Mouse (Mus musculus) layer of hippocampus, adult 18-20 months (tissue): ENCODE measurements around the gene Ap3s2. TPM values are rescaled to one million over a fixed set of nuclear protein-coding genes. Genes with fewer than 3 reads are reported as not detected.

Source experiments
- DNase-seq, 2 experiments: peaks; one replicate each; pipeline ENCODE4 v3.0.0; 2022; ENCODE audit warnings: low spot score in 2 of 2
- total RNA-seq, 2 experiments: library from RNA; stranded (reverse); gene quantifications; 2 replicates each; pipeline ENCODE4 v1.2.3; 2021

The Ap3s2 gene
- total RNA-seq, 2 experiments from 2014 or later = 46.1 to 47.9 TPM

DNA sequence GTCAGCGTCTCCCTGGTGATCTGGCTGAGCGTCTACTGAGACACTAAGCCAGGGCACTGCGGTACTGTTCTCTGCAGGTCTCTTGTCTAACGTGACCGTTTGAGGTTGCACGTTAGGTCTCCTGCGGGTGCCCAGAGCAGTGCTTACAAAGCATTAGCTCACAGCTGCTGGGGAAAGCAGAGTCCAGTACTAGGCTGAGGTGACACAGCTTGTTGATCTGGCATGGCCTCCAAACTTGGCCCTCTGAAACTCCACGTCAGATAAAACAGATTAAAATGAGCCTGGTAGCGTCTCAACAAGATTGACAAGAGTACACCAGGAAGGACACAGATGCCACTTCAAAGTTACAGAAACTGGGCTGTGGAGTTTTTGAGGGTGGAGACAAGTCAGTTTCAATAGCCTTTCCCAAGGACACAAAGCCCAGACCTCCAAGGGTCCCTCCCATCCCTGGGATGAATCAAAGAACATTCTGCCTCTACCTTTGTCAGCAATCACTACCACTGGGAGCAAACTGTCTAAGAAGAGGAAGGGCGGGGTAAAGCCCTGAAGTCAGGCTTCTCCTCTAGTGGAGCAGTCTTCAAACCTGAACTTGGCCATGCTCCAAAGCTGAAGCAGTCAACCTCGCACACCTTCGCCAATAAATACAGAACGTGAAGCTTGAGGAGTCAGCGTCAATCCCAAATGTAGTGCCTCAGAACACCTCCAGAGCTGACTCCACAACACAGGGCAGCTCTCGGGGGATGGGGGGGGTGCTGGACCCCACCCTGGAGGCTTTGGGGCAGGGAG is 29.8 kb downstream of the Ap3s2 start:
- no peak for DNase-seq

DNA sequence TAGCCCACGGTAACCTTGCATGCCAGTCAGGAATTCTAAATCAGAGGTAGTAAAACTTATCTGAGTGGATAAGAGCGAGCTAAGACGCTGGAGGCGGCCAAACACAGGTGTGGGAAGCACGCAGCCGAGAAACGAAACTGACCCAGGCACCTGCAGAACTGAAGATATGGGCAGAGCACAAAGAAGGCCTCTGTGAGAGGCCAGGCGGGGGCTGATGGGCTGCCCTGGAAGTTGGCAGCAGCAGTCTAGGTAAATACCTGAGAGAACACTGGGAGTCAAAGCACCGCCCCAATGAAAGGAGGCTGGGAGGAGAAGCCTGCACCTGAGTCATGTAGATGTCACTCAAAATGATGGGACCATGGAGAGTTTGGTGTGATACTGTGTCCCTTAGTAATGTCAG is 31.8 kb downstream of the Ap3s2 start:
- no peak for DNase-seq

DNA sequence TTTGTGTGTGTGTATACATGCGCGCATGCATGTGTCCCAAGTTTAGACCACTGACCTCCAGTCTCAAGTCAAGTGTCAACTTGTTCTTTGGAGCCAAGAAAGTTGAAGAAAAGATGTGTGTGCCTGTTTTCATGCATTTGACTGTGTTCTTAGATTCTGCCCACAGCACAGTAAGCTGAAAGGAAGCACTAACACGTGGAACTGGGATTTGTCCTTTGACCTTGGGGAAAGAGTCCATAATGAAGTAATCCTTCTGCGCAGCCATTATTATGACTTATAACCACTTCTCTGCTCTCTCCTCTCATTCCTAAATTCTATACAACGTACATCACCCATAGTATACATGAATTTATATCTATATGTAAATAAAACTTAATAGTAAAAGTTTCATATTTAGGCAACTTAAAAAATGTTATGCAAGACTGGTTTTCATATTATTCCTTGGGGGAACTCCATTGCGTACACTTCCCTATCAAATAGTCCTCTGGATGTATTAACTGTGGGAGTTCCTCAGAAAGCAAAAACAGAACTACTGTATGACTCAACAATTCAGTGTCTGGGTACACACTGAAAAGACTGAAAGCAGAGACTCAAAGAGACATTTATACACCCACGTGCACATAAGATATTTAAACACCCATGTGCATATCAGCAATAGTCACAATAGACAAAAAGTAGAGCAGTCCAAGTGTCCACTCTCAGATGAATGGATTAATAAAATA is 36.7 kb downstream of the Ap3s2 start:
- DNase-seq = no peak

DNA sequence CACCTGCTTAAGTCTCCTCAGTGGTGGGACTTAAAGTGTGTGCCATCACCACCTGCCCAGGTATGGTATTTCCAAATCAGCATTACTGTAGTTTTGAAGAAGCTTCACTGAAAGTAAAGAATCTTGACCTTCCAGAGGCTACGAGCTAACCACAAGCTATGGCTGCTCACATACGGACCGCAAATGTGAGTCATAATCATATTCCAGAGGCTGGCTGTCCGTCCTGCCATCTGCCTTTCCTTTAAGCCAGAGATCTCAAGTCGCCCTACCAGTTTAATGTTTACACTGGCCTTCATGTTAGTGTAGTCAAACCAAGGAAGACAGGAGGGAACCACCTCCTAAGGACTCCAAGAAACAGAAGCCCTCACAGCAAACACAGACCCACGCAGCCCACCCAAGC is 38.5 kb downstream of the Ap3s2 start:
- no peak for DNase-seq

DNA sequence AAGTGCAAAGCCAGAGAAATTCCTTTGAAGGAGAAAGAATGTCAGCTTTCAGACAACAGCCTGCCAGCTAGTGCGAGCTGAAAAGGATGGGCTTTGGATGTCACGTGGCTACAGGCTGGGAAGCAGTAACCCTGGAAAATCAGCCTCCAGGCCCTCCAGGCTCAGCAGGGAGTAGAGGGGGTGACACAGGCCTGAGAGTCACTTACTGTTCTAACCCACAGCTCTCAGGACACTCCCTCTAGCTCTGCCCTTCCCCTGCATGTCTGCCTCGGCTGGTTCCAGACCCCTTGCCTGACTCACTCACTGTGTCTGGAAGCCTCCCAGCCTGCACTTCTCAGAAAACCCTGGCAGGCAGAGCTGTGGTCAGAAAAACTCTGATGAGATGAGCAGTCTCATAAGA is 39.5 kb downstream of the Ap3s2 start:
- no peak for DNase-seq

DNA sequence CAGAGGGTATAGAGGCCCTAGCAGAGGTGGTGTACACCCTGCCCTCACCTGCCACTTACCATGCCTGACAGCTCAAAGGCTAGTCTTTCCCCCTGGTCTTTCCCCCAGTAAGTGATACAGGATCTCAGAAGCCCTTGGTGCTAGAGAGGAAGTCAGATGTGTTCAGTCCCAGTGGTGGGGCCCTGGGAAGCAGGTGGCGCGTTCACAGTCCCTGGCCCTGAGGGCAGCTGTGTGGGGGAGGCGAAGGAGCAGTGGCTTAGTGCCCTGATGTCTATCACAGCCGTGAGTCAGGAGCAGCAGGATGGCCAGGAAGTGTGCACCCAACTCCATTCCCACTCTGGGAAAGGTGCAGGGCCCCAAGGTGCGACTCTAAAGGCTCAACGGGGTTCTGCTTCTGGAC is 40.4 kb downstream of the Ap3s2 start:
- no peak for DNase-seq

DNA sequence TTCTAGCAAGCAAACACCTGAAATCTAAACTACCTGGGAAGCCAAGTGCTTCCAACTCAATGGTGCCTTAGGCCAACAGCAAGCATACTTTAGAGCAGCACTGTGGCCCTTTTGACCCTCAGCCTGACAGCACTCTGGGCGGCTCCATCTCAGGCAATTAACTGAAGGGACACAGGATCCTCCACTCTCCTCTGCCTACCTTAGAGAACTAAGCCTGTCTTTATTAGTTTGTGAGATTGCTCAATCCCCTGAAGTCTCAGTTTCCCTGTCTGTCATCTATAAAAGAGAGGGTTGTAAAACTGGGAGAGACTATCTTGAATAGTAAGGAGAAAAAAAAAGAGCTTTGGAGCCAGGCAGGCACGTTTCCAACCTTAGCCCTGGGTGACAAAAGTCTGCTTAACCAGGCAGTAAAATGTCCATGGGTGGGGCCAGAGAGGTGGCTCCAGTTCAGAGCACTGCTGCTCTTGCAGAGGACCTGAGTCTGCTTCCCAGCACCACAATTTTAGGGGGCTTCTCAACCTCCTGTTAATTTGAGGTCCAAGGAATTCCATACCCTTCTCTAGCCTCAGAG is 41.9 kb downstream of the Ap3s2 start:
- no peak for DNase-seq

DNA sequence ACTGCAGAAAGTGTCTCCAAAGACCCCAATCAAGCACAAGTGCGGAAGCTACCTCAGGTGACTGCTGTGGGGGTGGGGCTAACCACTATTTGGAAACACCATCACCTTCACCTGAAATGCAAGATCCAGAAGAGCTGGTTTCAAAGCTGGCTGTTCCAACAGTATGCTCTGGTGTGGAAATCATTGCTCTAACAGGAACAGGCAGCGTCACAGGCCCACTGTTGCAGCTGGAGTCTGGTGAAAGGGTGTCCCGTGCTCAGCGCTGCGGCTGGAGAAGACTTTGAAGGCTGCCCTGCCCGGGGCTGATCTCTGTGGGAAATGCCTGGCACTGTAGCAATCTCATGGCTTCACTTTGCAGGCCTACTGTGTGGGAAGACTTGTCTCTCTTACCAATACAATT is 47.0 kb downstream of the Ap3s2 start:
- no peak for DNase-seq

DNA sequence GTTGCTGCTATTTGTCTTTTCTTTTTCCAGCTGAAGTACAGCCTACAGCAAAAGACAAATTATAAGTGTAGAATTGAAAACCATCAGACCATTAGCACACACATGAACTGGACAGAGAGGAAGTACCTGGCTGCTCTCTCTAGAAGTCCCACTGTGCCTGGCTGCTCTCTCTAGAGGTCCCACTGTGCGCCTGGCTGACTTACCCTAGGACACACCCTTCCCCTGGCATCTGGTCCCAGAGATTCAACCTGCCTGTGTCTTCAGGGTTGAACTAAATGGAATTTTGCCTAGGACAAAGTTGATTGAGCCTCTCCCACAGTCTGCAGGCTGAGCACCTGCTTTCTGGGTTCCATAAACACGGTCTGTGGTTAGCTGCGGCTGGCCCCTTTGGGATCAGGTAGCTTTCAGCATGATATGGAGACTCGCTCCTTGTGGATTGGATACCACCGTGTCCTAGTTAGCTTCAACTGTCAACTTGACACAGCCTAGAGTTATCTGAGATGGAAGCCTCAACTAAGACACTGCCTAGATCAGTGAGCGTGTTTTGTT is 48.6 kb downstream of the Ap3s2 start:
- no peak for DNase-seq

DNA sequence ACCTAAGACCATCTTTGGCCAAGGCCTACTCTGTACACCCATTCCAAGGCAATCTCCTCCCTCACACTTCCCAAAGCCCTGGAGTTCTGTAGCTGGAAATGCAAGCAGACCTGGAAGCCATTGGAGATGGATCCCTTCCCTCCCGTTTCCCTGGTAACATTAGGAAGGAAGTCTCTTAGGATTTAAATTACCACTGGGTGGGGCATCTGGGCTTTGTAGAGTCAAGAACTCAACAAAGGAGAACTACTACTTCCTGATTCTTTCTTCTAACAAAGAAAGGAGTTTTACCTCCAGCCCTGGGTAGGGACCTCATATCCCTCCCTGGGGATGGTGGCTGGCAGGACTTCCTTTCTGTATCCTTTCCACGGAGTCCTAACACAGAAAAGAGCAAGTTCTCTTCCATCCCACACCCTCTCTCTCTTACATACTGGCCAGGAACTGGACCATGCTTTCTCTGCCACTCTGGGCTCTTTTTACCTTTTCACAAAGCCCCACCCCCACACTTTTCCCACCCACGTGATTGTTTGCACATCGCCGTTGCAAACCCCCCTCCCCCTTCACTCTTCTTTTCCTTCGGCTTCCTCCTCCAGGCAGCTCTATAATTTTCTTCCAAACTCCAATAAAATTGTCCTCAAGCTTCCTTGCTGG is 51.3 kb downstream of the Ap3s2 start:
- DNase-seq = no peak

DNA sequence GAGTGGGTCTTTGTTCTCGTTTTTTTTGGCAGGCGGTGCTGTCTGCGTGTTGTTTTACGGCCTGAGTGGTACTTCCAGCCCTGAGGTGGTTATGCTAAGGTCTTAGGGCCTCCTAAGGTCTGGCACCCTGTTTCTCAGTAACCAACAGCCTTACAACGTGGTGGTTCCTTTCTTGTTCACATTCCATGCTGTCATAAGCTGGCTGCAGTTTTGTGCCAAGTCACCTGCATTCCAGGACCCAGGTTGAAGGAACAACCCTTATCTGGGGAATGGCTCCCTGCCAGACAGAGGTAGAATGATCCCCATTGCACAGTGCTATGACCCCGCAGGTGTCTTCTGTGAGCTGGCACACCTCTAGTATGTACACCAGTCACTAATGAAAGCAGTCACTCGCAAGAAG is 52.0 kb downstream of the Ap3s2 start:
- DNase-seq = no peak

DNA sequence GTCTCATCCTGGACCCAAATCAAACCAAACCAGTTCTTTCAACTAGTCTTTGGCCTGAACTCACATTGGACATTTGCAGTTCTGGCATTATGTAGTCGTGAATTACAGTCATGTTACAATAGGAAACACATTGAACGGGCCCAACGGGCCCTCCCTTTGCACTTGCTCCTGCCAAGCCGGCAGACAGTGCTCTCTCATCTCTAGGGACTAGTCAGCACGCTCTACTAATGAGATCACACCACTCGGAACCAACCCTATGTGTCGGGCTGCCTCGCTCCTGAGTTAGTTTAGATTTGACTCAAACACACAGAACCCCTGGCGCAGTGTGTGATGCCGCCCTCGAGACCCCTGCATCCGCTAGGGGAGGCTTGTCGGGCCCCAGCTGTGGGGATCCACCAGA is 52.6 kb downstream of the Ap3s2 start:
- DNase-seq = no peak

DNA sequence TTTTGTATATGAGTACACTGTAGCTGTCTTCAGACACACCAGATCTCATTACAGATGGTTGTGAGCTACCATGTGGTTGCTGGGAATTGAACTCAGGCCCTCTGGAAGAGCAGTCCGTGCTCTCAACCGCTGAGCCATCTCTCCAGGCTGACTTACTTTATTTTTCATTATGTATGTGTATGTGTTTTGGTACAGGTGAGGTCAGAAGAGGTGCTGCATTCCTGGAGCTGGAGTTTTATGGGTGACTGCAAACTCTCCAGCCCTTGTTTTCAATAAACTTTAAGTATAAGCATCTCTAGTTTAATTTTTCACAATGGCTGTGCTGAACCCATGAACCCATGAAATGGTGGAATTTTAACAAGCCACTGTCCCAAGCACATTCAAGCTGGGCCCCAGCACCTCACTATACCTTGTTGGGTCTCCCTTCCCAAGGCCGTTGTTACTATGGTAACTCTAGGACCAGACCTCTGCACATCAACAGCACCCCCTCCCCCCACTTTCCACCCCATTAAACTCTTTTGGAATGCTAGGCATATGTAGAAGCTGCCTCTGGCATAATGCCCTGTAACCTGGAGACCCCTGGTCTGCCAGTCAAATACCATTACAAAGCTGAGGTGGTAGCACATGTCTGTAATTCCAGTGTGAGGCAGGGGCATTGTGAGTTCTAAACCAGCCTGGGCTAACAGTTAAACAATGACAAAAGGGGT is 54.0 kb downstream of the Ap3s2 start:
- DNase-seq = no peak

DNA sequence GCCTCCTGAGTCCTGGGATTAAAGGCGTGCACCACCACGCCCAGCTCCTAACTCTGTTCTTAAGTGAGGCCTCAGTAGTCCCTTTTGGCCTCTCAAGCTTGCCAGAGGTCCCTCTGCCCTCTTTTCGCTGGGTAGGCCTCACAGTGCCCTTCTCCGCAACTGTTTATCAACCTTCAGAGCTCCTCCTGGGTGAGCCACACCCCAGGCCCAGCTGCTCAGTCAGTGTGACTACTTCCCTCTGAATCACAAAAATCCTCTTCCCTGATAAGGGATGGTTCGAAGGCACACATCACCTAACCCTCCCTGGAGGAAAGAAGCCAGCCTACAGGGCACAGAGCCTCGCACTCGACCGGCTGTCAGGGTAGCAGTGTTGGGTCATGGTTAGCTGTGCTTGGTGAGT is 58.7 kb downstream of the Ap3s2 start:
- DNase-seq = no peak

DNA sequence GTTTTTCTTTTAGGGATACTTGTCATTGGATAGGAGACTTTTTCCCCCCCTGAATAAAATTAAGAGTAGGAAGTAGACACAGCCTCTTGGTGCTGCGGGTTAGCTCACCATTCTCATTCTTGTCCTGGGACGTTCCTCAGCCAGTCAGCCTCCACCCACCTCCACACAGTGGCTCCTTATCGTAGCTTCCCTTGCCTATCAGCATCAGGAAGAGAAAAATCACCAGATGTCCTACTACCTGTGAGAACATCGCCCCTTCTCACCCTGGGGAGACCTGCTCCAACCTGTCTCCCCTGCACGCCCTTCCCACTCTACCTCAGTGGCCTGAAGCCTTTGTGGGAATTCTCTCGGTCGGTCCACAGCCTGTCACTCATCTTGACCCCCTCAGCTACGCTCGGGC is 59.6 kb downstream of the Ap3s2 start, which contains the start of gene Anpep:
TSS of gene Anpep (minus strand) at position 249 of the 400 bp plus-strand sequence.
- DNase-seq = no peak

DNA sequence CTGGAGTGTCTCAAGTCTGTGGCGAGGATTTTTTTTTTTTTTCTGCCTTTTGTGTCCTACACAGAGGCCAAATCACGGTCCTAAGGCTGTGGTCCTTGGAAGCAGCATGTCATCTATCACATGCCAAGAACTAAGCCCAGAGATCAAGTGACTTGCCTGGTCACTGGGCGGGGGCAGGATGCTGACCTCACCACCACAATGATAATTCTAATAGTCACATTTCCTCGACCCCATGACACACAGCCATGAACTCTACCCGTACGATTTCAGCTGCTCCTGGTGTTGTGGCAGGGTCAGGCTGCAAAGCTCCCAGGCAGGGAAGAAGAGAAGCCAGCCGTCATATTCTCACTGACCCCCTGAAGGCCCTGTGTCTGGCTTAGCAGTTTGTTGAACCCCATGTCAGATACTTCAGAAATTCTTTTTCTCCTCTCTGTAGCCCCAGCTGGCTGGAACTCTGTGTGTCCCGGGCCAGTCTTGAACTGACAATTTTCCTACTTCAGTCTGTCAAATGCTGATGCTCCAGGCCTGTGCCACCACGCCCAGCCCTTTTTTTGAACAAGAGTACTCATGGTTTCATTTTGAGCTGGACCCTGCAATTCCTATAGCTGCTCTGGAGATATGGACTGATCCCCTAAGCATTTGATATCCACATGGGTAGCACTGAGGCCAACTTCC is 61.4 kb downstream of the Ap3s2 start:
- no peak for DNase-seq

DNA sequence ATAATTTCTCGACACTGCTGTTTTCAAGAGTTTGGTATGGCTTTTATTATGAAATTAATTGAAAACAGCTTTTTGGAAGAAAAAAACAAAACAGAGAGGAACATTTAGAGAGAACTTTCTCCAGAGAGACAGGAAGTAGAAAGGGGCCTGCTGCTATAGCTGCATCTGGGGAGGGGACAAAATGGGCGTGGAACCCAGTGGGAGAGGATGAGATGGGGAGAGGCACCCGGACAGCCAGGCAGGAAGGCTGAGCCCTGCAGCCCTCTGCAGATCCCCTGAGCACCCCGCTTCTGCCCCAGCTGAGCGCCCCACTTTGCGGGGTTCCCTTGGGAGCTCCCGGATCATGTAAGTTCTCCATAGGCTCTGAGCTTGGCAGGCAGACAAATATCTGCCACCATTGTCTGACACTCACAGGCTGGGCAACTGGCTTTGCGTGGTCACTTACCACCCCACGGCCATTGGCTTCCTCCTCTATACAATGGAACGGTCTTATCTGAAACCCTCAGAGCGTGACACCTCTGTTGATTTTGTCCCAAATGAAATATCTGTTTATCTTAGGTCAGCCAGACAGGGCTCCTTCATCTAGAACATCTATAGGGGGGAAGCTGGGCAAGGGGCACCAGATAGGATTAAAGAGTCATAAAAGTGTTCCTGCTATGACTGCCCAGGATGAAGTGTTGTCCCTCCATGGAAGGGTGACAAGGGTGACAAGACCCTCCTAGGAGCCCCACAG is 62.1 kb downstream of the Ap3s2 start:
- no peak for DNase-seq

DNA sequence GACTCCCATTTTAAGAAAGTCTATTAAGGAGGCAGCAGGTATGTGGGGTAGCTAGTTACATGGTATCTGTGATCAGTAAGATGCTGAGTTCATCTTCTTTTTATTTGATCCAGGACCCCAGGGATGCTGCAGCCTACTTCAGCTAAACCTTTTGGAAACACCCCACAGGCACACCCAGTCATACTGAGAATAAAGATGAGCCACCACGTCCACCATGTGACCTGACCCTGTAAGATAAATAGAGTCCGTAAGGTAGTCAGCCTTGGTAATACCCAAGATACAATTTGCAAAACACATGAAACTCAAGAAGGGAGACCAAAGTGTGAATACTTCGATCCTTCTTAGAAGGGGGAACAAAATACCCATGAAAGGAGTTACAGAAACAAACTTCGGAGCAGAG is 64.1 kb downstream of the Ap3s2 start:
- no peak for DNase-seq
